Mouse (Mus musculus): Measurements from ENCODE around the gene Rnf186.

Gene Rnf186

DNA sequence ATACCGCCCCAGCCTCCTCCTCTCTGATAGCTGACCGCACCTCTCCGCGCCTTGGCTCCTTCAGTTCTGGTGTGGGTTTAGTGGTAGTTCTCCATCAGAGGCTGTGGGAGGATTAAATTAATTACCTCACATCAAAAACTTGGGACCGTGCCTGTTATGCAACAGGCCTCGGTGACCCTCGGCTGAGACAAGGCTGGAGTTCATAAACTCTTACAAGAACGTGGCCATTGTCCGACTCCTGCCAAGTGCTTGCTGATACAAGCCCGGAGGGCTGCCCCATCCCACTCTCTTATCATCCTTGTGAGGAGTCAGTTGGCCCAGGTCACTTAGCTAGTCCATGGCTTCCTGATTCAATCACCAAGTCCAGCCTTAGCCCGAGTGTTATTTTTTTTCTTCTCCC lies 46.4 kb downstream of the Rnf186 start:
- no peak for DNase-seq (ENCODE audit: low read depth, low spot score)

- peak; percentile 17 for DNase-seq (ENCODE audit: low read depth, low spot score)
Measured at GRCm38 (mm10) chr4:139014793-139015192, 47.9 kb downstream of the Rnf186 start.
